Mouse (Mus musculus) heart, adult 2 months (tissue): ENCODE measurements around the gene Dedd. TPM values are rescaled to one million over a fixed set of nuclear protein-coding genes. Genes with fewer than 3 reads are reported as not detected.
A peak's percentile ranks its signal among the peaks of the same experiment; 100 is the strongest.

Experiments
- DNase-seq, 2 experiments: peaks; one replicate each; pipeline ENCODE4 v3.0.0; 2021
- H3K27ac ChIP-seq: fragments of 200-600 bp; 2 replicates; pipeline ENCODE4 v1.8.1; 2022
- H3K27me3 ChIP-seq: fragments of 200-500 bp; 2 replicates; pipeline ENCODE4 v1.6.1; 2012; ENCODE audit warnings: mild to moderate bottlenecking, low read length, inconsistent platforms, mixed read lengths; ENCODE audit not compliant: control insufficient read depth, insufficient read depth
- H3K36me3 ChIP-seq: fragments of 200-500 bp; 2 replicates; pipeline ENCODE4 v1.6.1; 2012; ENCODE audit warnings: low read length, inconsistent platforms; ENCODE audit not compliant: control insufficient read depth, insufficient read depth
- H3K4me1 ChIP-seq: fragments of 200-500 bp; 2 replicates; pipeline ENCODE4 v1.6.1; 2011; ENCODE audit warnings: low read length; ENCODE audit not compliant: control insufficient read depth, insufficient read depth
- H3K4me3 ChIP-seq: fragments of 200-600 bp; 2 replicates; pipeline ENCODE4 v1.8.1; 2022
- H3K79me2 ChIP-seq: fragments of 200-500 bp; replicated peaks from 2 replicates; pipeline ENCODE4 v1.6.1; 2012; ENCODE audit warnings: mild to moderate bottlenecking, inconsistent platforms, low read length, moderate library complexity, mixed read lengths; ENCODE audit not compliant: control insufficient read depth, insufficient read depth
- H3K9ac ChIP-seq: fragments of 200-500 bp; 2 replicates; pipeline ENCODE4 v1.6.1; 2012; ENCODE audit warnings: low read depth, mild to moderate bottlenecking, control low read depth, inconsistent platforms, low read length, mixed read lengths
- CTCF ChIP-seq: fragments of 200-600 bp; IDR thresholded peaks from 2 replicates; pipeline ENCODE4 v1.8.1; 2022; ENCODE audit warnings: antibody characterized with exemption, mild to moderate bottlenecking, moderate library complexity
- EP300 ChIP-seq: fragments of 200-500 bp; IDR thresholded peaks from 2 replicates; pipeline ENCODE4 v1.6.1; 2011; ENCODE audit warnings: low read depth, low read length, control low read depth; ENCODE audit not compliant: insufficient read depth
- POLR2A ChIP-seq: fragments of 200-500 bp; IDR thresholded peaks from 2 replicates; pipeline ENCODE4 v1.6.1; 2011; ENCODE audit warnings: mild to moderate bottlenecking, low read depth, low read length, control low read depth; ENCODE audit not compliant: insufficient read depth
- WGBS: fragments of 180-500 bp; shearing (Covaris S2); methylation state at CpG from one replicate; pipeline ENCODE4 v1.1.7; 2018; 5-methylcytosine and 5-hydroxymethylcytosine counted together
- intact Hi-C: fragments of 180-260 bp; cut with DNase I; formaldehyde crosslinking; loops from one replicate; pipeline ENCODE4 v1.15.1; 2025
- polyA plus RNA-seq: library from polyadenylated mRNA; depleted of rRNA; stranded (reverse); fragments of >200 nt; gene quantifications from 2 replicates; pipeline ENCODE4 v1.2.3, GENCODE M21; 2012
- total RNA-seq, 2 experiments: library from RNA; stranded (reverse); gene quantifications; 2 replicates each; pipeline ENCODE4 v1.2.3; 2021

The Dedd gene
- total and polyA plus RNA-seq, 3 experiments, result 20.8 to 28.8 (median 22.9) TPM

- Histone ChIP-seq H3K27me3 (no peaks in the 10 kb centered on the region), H3K36me3 (no peaks in the 10 kb centered on the region), H3K4me1 (no peaks in the 10 kb centered on the region; the same call in 1 of the 2 replicates), H3K27ac (no peak overlapping the region; the same call in 1 of the 2 replicates), H3K79me2 (no peaks in the 10 kb centered on the region), H3K4me3 (peak overlapping the region; percentile 13; the same call in 1 of the 2 replicates), H3K9ac (peak overlapping the region; percentile 20; the same call in 1 of the 2 replicates)
- peak in 1 of 2 experiments; percentile 23 for DNase-seq
- intact Hi-C loops, result loop anchor here (2.0 to 5.0 kb wide), 2 partner anchors 47 to 207 kb away; no protein-coding TSS in a partner anchor
- WGBS, result 38% methylated on average over 26 of the region's 26 CpGs
- TF ChIP-seq EP300 (no peak), POLR2A (no peak), CTCF (no peak)
Measured at GRCm38 (mm10) chr1:171360253-171360652, 31.3 kb downstream of the Dedd start.

- Histone ChIP-seq H3K4me1 (no peaks in the 10 kb centered on the region; the same call in 1 of the 2 replicates), H3K9ac (peak within 1 kb of the TSS; percentile 49; the same call in 1 of the 2 replicates), H3K4me3 (peak within 1 kb of the TSS; percentile 13), H3K36me3 (no peaks in the 10 kb centered on the region), H3K79me2 (no peaks in the 10 kb centered on the region), H3K27me3 (no peaks in the 10 kb centered on the region), H3K27ac (peak within 1 kb of the TSS; percentile 44; the same call in 1 of the 2 replicates)
- no peak for TF ChIP-seq CTCF
- TF ChIP-seq EP300, result no peak
- TF ChIP-seq POLR2A, result no peak
- 10% methylated on average over 21 of the region's 21 CpGs for WGBS
- DNase-seq, result peak; percentile 65 to 79
- intact Hi-C loops, result loop anchor here (1.0 to 5.0 kb wide), 3 partner anchors 47 to 206 kb away; no protein-coding TSS in a partner anchor
Measured at GRCm38 (mm10) chr1:171360656-171361055, 31.7 kb downstream of the Dedd start, which contains the start of gene Klhdc9. TSS of gene Klhdc9 (minus strand) at chr1:171360798.

GRCm38 (mm10) chr1:171361106-171362103 lies 32.5 kb downstream of the Dedd start:
- intact Hi-C loops, result loop anchor here (1.0 to 5.0 kb wide), 3 partner anchors 46 to 205 kb away; no protein-coding TSS in a partner anchor
- no peak for TF ChIP-seq POLR2A
- peak; percentile 98 for TF ChIP-seq CTCF
- peak; percentile 74; the same call in 1 of the 2 replicates for TF ChIP-seq EP300
- 36% methylated on average over 16 of the region's 16 CpGs for WGBS

GRCm38 (mm10) chr1:171365934-171366333 lies 37.0 kb downstream of the Dedd start:
- WGBS, result 60% methylated on average over 7 of the region's 7 CpGs

More at GRCm38 (mm10) chr1:171361106-171362103, 32.5 kb downstream of the Dedd start:
- Histone ChIP-seq H3K36me3 (no peaks in the 10 kb centered on the region), H3K4me1 (no peaks in the 10 kb centered on the region; the same call in 1 of the 2 replicates), H3K4me3 (peak overlapping the region; percentile 13), H3K27me3 (no peaks in the 10 kb centered on the region), H3K9ac (peak overlapping the region; percentile 49; the same call in 1 of the 2 replicates), H3K27ac (peak overlapping the region; percentile 44; the same call in 1 of the 2 replicates), H3K79me2 (no peaks in the 10 kb centered on the region)
- peak; percentile 55 to 56 for DNase-seq

GRCm38 (mm10) chr1:171369845-171370556 lies 41.1 kb downstream of the Dedd start, which contains the start of gene Nectin4:
TSS of gene Nectin4 (plus strand) at chr1:171370099.
- intact Hi-C loops, result no loop called here

More at GRCm38 (mm10) chr1:171365934-171366333, 37.0 kb downstream of the Dedd start:
- DNase-seq, result no peak
- H3K4me3 ChIP-seq, result no peak overlapping the region
- H3K27ac ChIP-seq, result no peak overlapping the region
- H3K4me1 ChIP-seq, result no peaks in the 10 kb centered on the region; the same call in 1 of the 2 replicates
- H3K79me2 ChIP-seq, result no peaks in the 10 kb centered on the region
- intact Hi-C loops, result no loop called here
- no peaks in the 10 kb centered on the region for H3K27me3 ChIP-seq
- no peak overlapping the region for H3K9ac ChIP-seq
- no peak for TF ChIP-seq EP300
- no peak for TF ChIP-seq CTCF
- TF ChIP-seq POLR2A, result no peak
- H3K36me3 ChIP-seq, result no peaks in the 10 kb centered on the region

More at GRCm38 (mm10) chr1:171369845-171370556, 41.1 kb downstream of the Dedd start, which contains the start of gene Nectin4:
- no peak for TF ChIP-seq EP300
- TF ChIP-seq CTCF, result no peak
- TF ChIP-seq POLR2A, result no peak
- Histone ChIP-seq H3K27ac (no peak within 1 kb of the TSS), H3K4me3 (no peak within 1 kb of the TSS), H3K79me2 (no peaks in the 10 kb centered on the region), H3K4me1 (no peaks in the 10 kb centered on the region), H3K9ac (no peak within 1 kb of the TSS), H3K36me3 (no peaks in the 10 kb centered on the region), H3K27me3 (no peaks in the 10 kb centered on the region)
- DNase-seq, result no peak
- WGBS, result 46% methylated on average over 20 of the region's 20 CpGs
